Mouse (Mus musculus): ENCODE results near the gene Foxo1.

DNA sequence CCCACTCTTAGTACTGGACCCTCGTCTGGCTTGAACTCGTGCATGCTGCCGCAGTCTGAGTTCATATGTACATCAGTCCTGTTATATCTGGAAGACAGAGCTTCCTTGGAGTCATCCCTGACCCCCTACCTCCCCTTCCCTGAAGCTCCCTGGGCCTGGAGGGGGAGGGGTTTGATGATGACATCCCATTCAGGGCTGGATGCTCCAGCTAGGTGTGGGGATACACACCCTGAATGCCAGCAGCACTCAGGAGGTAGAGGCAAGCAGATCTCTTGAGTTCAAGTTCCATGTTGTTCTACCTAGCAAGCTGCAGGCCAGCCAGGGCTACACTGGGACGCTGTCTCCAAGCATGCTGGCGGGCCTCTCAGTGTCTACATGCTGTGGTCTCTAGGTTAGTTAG lies 56.9 kb downstream of the Foxo1 start:
- no peak for TF ChIP-seq CTCF (IDR thresholded peaks at IDR 0.05; ENCODE audit: insufficient read depth, low read depth, low read length)
- TF ChIP-seq POLR2A (IDR thresholded peaks at IDR 0.05; ENCODE audit: insufficient read depth, low read depth, low read length): no peak

All from olfactory bulb, adult 2 months (tissue).